Mouse (Mus musculus) neural tube, embryonic 14.5 days (tissue): ENCODE results near the gene Rbfox3. TPM values are rescaled to one million over a fixed set of nuclear protein-coding genes. Genes with fewer than 3 reads are reported as not detected.

Experiments used
- ATAC-seq: fragments of 200-750 bp; cut with Nextera tagmentation; 2 replicates; pipeline ENCODE4 v1.8.0; 2017; ENCODE audit warnings: low read depth, mild to moderate bottlenecking, moderate TSS enrichment, moderate library complexity
- H3K27ac ChIP-seq: fragments of 300-500 bp; sonication (generic); 2 replicates; pipeline ENCODE4 v1.5.1; 2014; ENCODE audit warnings: low read depth, mild to moderate bottlenecking, control low read depth, low read length, moderate library complexity, mixed read lengths
- H3K27me3 ChIP-seq: fragments of 300-500 bp; sonication (generic); 2 replicates; pipeline ENCODE4 v1.6.1; 2014; ENCODE audit warnings: low read length; ENCODE audit not compliant: control insufficient read depth, insufficient read depth
- H3K36me3 ChIP-seq: fragments of 300-500 bp; sonication (generic); 2 replicates; pipeline ENCODE4 v1.6.1; 2014; ENCODE audit warnings: low read length, mixed read lengths; ENCODE audit not compliant: control insufficient read depth, insufficient read depth
- H3K4me1 ChIP-seq: fragments of 300-500 bp; sonication (generic); 2 replicates; pipeline ENCODE4 v1.6.1; 2014; ENCODE audit warnings: low read length; ENCODE audit not compliant: control insufficient read depth, insufficient read depth
- H3K4me2 ChIP-seq: fragments of 300-500 bp; sonication (generic); 2 replicates; pipeline ENCODE4 v1.6.1; 2014; ENCODE audit warnings: mild to moderate bottlenecking, low read depth, low read length, control low read depth
- H3K4me3 ChIP-seq: fragments of 300-500 bp; sonication (generic); 2 replicates; pipeline ENCODE4 v1.5.1; 2014; ENCODE audit warnings: low read depth, low read length, control low read depth, mixed read lengths
- H3K9ac ChIP-seq: fragments of 300-500 bp; sonication (generic); replicated peaks from 2 replicates; pipeline ENCODE4 v1.6.1; 2014; ENCODE audit warnings: low read depth, mild to moderate bottlenecking, control low read depth, low read length, mixed read lengths
- H3K9me3 ChIP-seq: fragments of 300-500 bp; sonication (generic); 2 replicates; pipeline ENCODE4 v1.6.1; 2016; ENCODE audit warnings: low read length; ENCODE audit not compliant: control insufficient read depth
- WGBS: fragments of 180-500 bp; shearing (Covaris S2); extraction: QIAGEN DNeasy Blood & Tissue Kit; methylation state at CpG from one replicate; pipeline ENCODE4 v1.1.7; 2014; 5-methylcytosine and 5-hydroxymethylcytosine counted together
- polyA plus RNA-seq: library from polyadenylated mRNA; unstranded; fragments of >200 nt; fragmentation: Nextera tagmentation; extraction: Ambion mirVana; gene quantifications from 2 replicates; pipeline ENCODE4 v1.2.1, GENCODE M21; 2014

The Rbfox3 gene
- polyA plus RNA-seq, 1 experiment from 2014 or later = 82.7 TPM

DNA sequence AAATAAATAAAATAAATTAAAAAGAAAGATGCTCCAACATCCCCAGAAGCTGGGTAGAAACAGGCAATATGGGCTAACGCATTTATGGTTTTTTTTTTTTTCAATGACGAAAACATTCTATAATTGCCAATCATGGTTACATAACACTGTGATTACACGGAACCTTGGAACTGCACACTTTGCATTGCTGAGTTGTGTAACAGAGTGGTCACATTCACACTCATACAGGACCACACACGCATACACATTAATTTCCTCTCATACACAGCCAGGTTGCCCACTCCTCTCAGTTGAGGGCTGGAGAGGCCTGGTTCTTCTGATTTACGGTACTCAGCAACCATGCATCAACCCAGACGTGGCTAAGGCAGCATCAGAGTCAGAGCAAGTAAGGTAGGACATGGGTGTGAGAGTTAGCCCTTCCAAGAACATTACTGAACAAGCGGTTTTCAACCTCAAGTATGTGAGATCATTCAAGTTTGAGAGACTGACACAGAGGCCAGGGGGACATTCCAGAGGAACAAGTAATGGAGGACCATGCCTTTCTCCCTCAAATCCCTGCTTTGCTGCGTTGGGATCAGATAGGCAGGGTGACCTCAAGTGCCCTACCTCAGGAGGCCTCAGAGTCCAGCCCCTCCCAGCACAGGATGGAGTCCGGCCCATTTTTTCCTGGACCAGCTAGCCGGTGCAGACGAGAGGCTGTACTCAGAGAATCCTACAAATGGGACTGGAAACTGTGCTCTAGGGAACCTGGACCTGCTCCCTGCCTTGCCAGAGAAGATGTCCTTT lies 457.3 kb downstream of the Rbfox3 start:
- H3K27me3 ChIP-seq = no peaks in the 10 kb centered on the region
- H3K4me1 ChIP-seq = no peaks in the 10 kb centered on the region
- no peaks in the 10 kb centered on the region for H3K36me3 ChIP-seq
- WGBS = 72% methylated on average over 11 of the region's 11 CpGs
- no peak overlapping the region for H3K27ac ChIP-seq
- no peak overlapping the region for H3K9ac ChIP-seq
- H3K4me3 ChIP-seq = no peak overlapping the region
- H3K9me3 ChIP-seq = no peaks in the 10 kb centered on the region
- ATAC-seq = no peak
- H3K4me2 ChIP-seq = no peak overlapping the region

DNA sequence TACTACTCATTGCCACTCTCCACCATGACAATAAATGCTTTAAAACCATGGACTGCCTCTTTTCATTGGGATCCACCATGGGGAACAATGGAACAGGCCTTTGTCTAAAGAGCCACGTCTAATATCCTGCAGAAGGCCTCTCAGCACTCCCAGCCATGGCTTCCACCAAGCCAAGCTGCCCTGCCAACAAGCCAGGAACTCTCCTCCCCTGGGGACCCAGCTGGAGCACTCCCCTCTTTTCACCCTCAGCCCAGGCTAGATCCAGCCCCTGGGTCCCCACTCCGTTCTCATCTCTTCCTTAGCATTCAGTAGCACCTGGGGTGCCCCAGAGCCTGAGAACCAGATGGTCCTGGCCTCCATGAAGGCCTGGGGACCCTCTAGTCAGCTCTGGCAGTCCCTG lies 458.4 kb downstream of the Rbfox3 start:
- H3K27ac ChIP-seq = no peak overlapping the region

DNA sequence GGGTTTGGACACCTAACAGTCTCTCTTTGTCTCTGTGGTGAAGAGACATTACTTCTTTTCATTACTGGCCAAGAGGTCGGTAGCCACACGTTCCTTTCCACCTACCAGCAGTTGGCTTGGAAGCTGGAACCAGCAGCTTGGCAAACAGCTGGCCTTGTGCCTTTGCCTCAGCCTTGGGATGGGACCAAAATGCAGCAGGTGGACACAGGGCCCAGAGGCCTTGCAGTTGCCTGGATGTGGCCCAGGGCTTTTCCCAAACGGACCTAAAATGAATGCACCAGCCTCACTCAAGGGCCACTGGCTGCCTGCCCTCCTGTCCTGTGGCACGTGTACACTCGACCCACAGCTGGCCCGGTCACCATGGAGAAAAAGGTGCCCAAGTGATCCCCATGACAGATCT lies 460.2 kb downstream of the Rbfox3 start:
- H3K9ac ChIP-seq = no peak overlapping the region
- no peaks in the 10 kb centered on the region for H3K9me3 ChIP-seq
- H3K36me3 ChIP-seq = no peaks in the 10 kb centered on the region
- H3K4me3 ChIP-seq = no peak overlapping the region
- no peaks in the 10 kb centered on the region for H3K27me3 ChIP-seq
- 82% methylated on average over 6 of the region's 6 CpGs for WGBS
- ATAC-seq = no peak
- H3K27ac ChIP-seq = no peak overlapping the region
- H3K4me2 ChIP-seq = no peak overlapping the region
- no peaks in the 10 kb centered on the region for H3K4me1 ChIP-seq

More for the DNA sequence above, 458.4 kb downstream of the Rbfox3 start:
- ATAC-seq = no peak
- no peaks in the 10 kb centered on the region for H3K4me1 ChIP-seq
- H3K27me3 ChIP-seq = no peaks in the 10 kb centered on the region
- no peak overlapping the region for H3K9ac ChIP-seq
- no peak overlapping the region for H3K4me3 ChIP-seq
- 51% methylated on average over 2 of the region's 2 CpGs for WGBS
- no peaks in the 10 kb centered on the region for H3K36me3 ChIP-seq
- no peaks in the 10 kb centered on the region for H3K9me3 ChIP-seq
- no peak overlapping the region for H3K4me2 ChIP-seq

DNA sequence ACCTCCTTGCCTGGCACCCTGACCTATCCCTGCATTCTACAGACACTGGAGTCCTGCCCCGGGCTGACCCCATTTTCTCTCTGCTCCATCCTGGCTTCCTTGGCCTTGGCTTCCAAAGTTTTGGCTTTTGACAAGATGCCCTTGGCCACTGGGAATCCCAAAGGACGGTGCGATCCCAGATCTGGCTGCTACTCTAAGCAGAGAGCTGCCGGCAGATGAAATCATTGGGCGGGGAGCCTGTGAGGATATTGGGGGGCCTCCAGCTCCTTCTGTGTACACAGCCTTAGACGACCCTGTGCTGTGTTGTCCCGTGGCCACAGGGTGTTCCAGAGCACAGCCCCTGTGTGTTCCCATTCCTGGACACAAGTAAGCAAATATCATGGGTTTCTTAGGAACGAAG lies 463.0 kb downstream of the Rbfox3 start:
- H3K4me2 ChIP-seq = no peak overlapping the region
- WGBS = 87% methylated on average over 8 of the region's 8 CpGs
- H3K4me3 ChIP-seq = no peak overlapping the region
- no peaks in the 10 kb centered on the region for H3K4me1 ChIP-seq
- H3K9ac ChIP-seq = no peak overlapping the region
- no peaks in the 10 kb centered on the region for H3K27me3 ChIP-seq
- H3K36me3 ChIP-seq = no peaks in the 10 kb centered on the region
- ATAC-seq = no peak
- no peak overlapping the region for H3K27ac ChIP-seq
- no peaks in the 10 kb centered on the region for H3K9me3 ChIP-seq

DNA sequence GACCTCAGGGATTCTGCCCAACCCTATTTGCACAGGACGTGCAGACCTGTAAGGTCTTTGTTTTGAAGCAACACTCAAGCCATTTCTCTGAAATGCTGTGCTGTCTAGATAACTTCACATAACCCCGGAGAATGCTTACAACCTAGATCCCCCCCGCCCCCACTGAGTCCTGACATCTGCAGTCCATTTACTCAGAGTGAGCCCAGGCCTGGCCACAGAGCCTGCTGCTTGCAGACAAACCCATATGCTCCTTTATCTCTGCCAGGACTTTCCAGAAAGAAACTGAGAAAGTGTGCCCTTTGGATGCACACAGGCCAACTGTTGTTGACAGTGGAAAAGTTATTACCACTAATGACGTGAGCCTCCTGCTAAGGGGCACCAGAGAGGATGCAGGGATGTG lies 464.1 kb downstream of the Rbfox3 start:
- H3K27me3 ChIP-seq = no peaks in the 10 kb centered on the region
- ATAC-seq = no peak

DNA sequence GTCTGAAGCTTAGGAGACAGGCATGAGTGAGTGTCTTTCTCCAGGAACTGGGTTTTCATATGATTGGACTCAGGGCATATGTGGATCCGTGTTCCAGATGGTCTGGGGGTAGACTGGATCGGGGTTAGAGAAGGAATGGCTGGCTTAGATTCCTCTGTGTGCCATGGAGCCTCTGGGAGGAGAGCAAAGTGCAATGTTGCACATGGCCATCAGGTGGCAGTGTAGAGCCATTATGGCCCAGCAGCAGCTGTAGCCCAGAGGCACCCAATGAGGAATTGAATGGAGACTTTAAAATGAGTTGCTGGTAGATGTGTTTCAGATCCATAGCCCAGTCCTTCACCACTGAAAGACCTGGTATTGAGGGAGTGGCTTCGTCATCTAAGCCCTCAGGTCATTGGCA lies 465.6 kb downstream of the Rbfox3 start:
- H3K27ac ChIP-seq = no peak overlapping the region
- H3K27me3 ChIP-seq = no peaks in the 10 kb centered on the region
- 16% methylated on average over 3 of the region's 3 CpGs for WGBS
- no peaks in the 10 kb centered on the region for H3K36me3 ChIP-seq
- H3K9ac ChIP-seq = no peak overlapping the region
- no peak overlapping the region for H3K4me2 ChIP-seq
- H3K4me3 ChIP-seq = no peak overlapping the region
- H3K9me3 ChIP-seq = no peaks in the 10 kb centered on the region
- H3K4me1 ChIP-seq = no peaks in the 10 kb centered on the region
- peak; percentile 52 for ATAC-seq

More for the DNA sequence above, 464.1 kb downstream of the Rbfox3 start:
- no peaks in the 10 kb centered on the region for H3K4me1 ChIP-seq
- H3K9me3 ChIP-seq = no peaks in the 10 kb centered on the region
- H3K36me3 ChIP-seq = no peaks in the 10 kb centered on the region
- WGBS = 63% methylated on average over 4 of the region's 4 CpGs
- no peak overlapping the region for H3K27ac ChIP-seq
- no peak overlapping the region for H3K4me2 ChIP-seq
- no peak overlapping the region for H3K9ac ChIP-seq
- no peak overlapping the region for H3K4me3 ChIP-seq

DNA sequence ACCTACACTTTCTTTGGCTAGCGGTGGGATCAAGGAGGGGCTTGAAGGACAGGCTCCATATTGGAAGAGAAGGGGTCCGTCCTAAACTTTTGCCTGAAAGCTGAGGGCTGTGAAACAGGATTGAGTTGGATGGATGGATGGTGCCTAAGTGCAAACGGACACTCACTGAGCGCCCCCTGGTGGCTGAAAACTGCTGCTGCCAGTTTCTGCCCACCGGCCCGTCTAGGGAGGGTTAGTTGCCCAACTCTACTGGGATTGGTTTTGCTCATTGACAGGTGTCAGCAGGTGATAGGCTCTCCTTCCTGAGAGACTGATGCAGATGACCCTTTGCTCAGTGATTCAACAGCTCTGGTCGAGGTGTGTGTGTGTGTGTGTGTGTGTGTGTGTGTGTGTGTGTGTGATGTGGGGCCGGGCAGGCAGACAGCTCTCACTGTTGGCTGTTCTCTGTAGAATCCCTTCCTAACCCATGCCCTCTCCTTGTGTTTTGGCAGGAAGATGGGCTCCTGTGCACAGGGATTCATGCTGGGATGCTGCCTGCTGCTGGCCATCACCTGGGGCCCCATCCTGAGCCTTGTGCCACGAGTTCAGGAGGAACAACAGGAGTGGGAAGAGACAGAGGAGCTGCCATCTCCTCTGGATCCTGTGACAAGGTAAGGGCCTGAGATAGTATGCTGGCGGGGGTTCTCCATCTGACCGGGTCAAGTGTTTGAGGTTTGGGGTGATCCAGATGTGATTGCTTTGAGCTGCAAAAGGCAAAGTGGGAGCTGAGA lies 468.0 kb downstream of the Rbfox3 start:
- no peak for ATAC-seq

DNA sequence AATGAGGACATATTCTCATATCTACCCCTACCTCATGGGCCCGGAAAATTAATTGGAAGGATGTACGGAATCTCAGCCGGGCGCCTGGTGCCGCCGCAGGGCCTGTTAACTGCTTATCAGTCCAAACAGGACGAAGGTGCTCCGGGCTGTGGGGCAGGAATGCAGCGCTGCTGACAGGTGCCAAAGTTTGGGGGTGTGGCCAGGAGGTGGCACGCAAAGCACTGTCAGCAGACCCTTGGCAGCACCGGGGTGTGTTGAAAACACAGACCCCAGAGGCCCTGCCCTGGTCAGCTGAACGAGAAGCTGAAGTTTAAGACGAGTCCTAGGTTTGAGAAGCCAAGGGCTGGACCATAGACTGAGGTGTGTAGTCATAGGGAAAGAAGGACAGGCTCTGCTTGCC lies 468.7 kb downstream of the Rbfox3 start:
- peaks cover 14% of the 10 kb centered on the region; the same call in 1 of the 2 replicates for H3K4me1 ChIP-seq
- no peak overlapping the region for H3K9ac ChIP-seq
- H3K36me3 ChIP-seq = no peaks in the 10 kb centered on the region
- H3K27me3 ChIP-seq = no peaks in the 10 kb centered on the region
- H3K9me3 ChIP-seq = no peaks in the 10 kb centered on the region
- no peak for ATAC-seq
- H3K4me2 ChIP-seq = no peak overlapping the region
- H3K4me3 ChIP-seq = no peak overlapping the region
- 70% methylated on average over 13 of the region's 13 CpGs for WGBS
- H3K27ac ChIP-seq = no peak overlapping the region

More for the DNA sequence above, 468.0 kb downstream of the Rbfox3 start:
- H3K27me3 ChIP-seq = no peaks in the 10 kb centered on the region
- H3K36me3 ChIP-seq = no peaks in the 10 kb centered on the region
- 38% methylated on average over 11 of the region's 11 CpGs for WGBS
- H3K9ac ChIP-seq = no peak overlapping the region
- H3K4me3 ChIP-seq = no peak overlapping the region
- H3K9me3 ChIP-seq = no peaks in the 10 kb centered on the region
- peaks cover 10% of the 10 kb centered on the region; the same call in 1 of the 2 replicates for H3K4me1 ChIP-seq
- no peak overlapping the region for H3K4me2 ChIP-seq
- no peak overlapping the region for H3K27ac ChIP-seq
